Mouse (Mus musculus) kidney, postnatal 0 days (tissue): ENCODE data around the gene Zfp800. TPM values are rescaled to one million over a fixed set of nuclear protein-coding genes. Genes with fewer than 3 reads are reported as not detected.

Source experiments
- ATAC-seq: fragments of 200-750 bp; cut with Nextera tagmentation; replicated peaks from 2 replicates; pipeline ENCODE4 v1.8.0; 2017; ENCODE audit warnings: low read depth, moderate number of reproducible peaks, moderate TSS enrichment, moderate library complexity; ENCODE audit not compliant: low FRiP score
- DNase-seq: peaks from one replicate; pipeline ENCODE4 v3.0.0-alpha.2; 2016; ENCODE audit warnings: low spot score
- H3K27ac ChIP-seq: fragments of 300-500 bp; sonication (generic); 2 replicates; pipeline ENCODE4 v1.5.1; 2014; ENCODE audit warnings: mild to moderate bottlenecking
- H3K27me3 ChIP-seq: fragments of 300-500 bp; sonication (generic); 2 replicates; pipeline ENCODE4 v1.6.1; 2014; ENCODE audit warnings: low read length, mixed read lengths; ENCODE audit not compliant: insufficient read depth
- H3K36me3 ChIP-seq: fragments of 300-500 bp; sonication (generic); 2 replicates; pipeline ENCODE4 v1.6.1; 2014; ENCODE audit warnings: low read length, mixed read lengths; ENCODE audit not compliant: insufficient read depth
- H3K4me1 ChIP-seq: fragments of 300-500 bp; sonication (generic); replicated peaks from 2 replicates; pipeline ENCODE4 v1.6.1; 2014; ENCODE audit warnings: antibody characterized with exemption, low read length, mixed read lengths; ENCODE audit not compliant: insufficient read depth
- H3K4me2 ChIP-seq: fragments of 300-500 bp; sonication (generic); 2 replicates; pipeline ENCODE4 v1.6.1; 2014; ENCODE audit warnings: mild to moderate bottlenecking, low read length, moderate library complexity, mixed read lengths
- H3K4me3 ChIP-seq: fragments of 300-500 bp; sonication (generic); replicated peaks from 2 replicates; pipeline ENCODE4 v1.5.1; 2014; ENCODE audit warnings: low read depth, low read length
- H3K9ac ChIP-seq: fragments of 300-500 bp; sonication (generic); 2 replicates; pipeline ENCODE4 v1.6.1; 2014; ENCODE audit warnings: low read depth, low read length
- H3K9me3 ChIP-seq: fragments of 300-500 bp; sonication (generic); replicated peaks from 2 replicates; pipeline ENCODE4 v1.6.1; 2016; ENCODE audit warnings: low read length, inconsistent platforms, mixed read lengths
- CTCF ChIP-seq: IDR thresholded peaks from 2 replicates; pipeline ENCODE4 v1.5.1; 2016; ENCODE audit warnings: antibody characterized with exemption, low read depth, mild to moderate bottlenecking, moderate library complexity
- WGBS: fragments of 180-500 bp; shearing (Covaris S2); extraction: QIAGEN DNeasy Blood & Tissue Kit; methylation state at CpG from one replicate; pipeline ENCODE4 v1.1.7; 2014; 5-methylcytosine and 5-hydroxymethylcytosine counted together
- polyA plus RNA-seq: library from polyadenylated mRNA; unstranded; fragments of >200 nt; fragmentation: Nextera tagmentation; extraction: Ambion mirVana; gene quantifications from 2 replicates; pipeline ENCODE4 v1.2.1, GENCODE M21; 2015

Gene Zfp800
- polyA plus RNA-seq, 1 experiment from 2014 or later, result 24.4 TPM

- 81% methylated on average over 6 of the region's 6 CpGs for WGBS
- H3K9ac ChIP-seq, result no peak overlapping the region
Observed at GRCm38 (mm10) chr6:28425019-28425418, 27.2 kb upstream of the Zfp800 start.

GRCm38 (mm10) chr6:28423767-28424695 lies 26.2 kb upstream of the Zfp800 start:
- ATAC-seq, result peak; percentile 38

More at GRCm38 (mm10) chr6:28425019-28425418, 27.2 kb upstream of the Zfp800 start:
- no peak overlapping the region for H3K4me2 ChIP-seq
- no peaks in the 10 kb centered on the region for H3K9me3 ChIP-seq
- no peak overlapping the region for H3K27ac ChIP-seq
- no peaks in the 10 kb centered on the region for H3K27me3 ChIP-seq
- DNase-seq, result no peak
- H3K36me3 ChIP-seq, result peaks cover 5% of the 10 kb centered on the region; the same call in 1 of the 2 replicates
- ATAC-seq, result no peak
- no peak overlapping the region for H3K4me3 ChIP-seq
- peaks cover 17% of the 10 kb centered on the region for H3K4me1 ChIP-seq
- no peak for TF ChIP-seq CTCF

GRCm38 (mm10) chr6:28423313-28423712 lies 25.5 kb upstream of the Zfp800 start, which contains the start of gene Arf5:
Gene Arf5, plus strand, starts transcription at chr6:28423560.
- Histone ChIP-seq H3K9me3 (no peaks in the 10 kb centered on the region), H3K9ac (peak within 1 kb of the TSS; percentile 97), H3K36me3 (peaks cover 9% of the 10 kb centered on the region; the same call in 1 of the 2 replicates), H3K4me3 (peak within 1 kb of the TSS; percentile 97), H3K27ac (peak within 1 kb of the TSS; percentile 77), H3K4me2 (peak within 1 kb of the TSS; percentile 78), H3K27me3 (no peaks in the 10 kb centered on the region), H3K4me1 (peaks cover 24% of the 10 kb centered on the region)
- ATAC-seq (peak; percentile 67), DNase-seq (peak; percentile 93)
- WGBS, result under 1% methylated on average over 41 of the region's 42 CpGs
- TF ChIP-seq CTCF, result no peak

More at GRCm38 (mm10) chr6:28423767-28424695, 26.2 kb upstream of the Zfp800 start:
- Histone ChIP-seq H3K9ac (peak overlapping the region; percentile 97), H3K4me3 (peak overlapping the region; percentile 97), H3K36me3 (peaks cover 5% of the 10 kb centered on the region; the same call in 1 of the 2 replicates), H3K4me1 (peaks cover 17% of the 10 kb centered on the region), H3K4me2 (peak overlapping the region; percentile 78), H3K27me3 (no peaks in the 10 kb centered on the region), H3K27ac (peak overlapping the region; percentile 77), H3K9me3 (no peaks in the 10 kb centered on the region)
- DNase-seq, result peak; percentile 68
- 9% methylated on average over 45 of the region's 46 CpGs for WGBS
- peak; percentile 40; the same call in 1 of the 2 replicates for TF ChIP-seq CTCF

GRCm38 (mm10) chr6:28422651-28423290 lies 25.0 kb upstream of the Zfp800 start:
- peaks cover 28% of the 10 kb centered on the region for H3K4me1 ChIP-seq
- no peaks in the 10 kb centered on the region for H3K27me3 ChIP-seq
- H3K9ac ChIP-seq, result no peak overlapping the region
- no peak for DNase-seq
- peak overlapping the region; percentile 77; the same call in 1 of the 2 replicates for H3K27ac ChIP-seq
- no peak for TF ChIP-seq CTCF
- ATAC-seq, result no peak
- 0 out of 2 replicates have a peak overlapping the region, but pooled peaks have one; percentile 97 for H3K4me3 ChIP-seq
- no peaks in the 10 kb centered on the region for H3K9me3 ChIP-seq
- H3K4me2 ChIP-seq, result peak overlapping the region; percentile 78; the same call in 1 of the 2 replicates
- H3K36me3 ChIP-seq, result peaks cover 15% of the 10 kb centered on the region; the same call in 1 of the 2 replicates
- 70% methylated on average over 15 of the region's 15 CpGs for WGBS

- Histone ChIP-seq H3K4me3 (peak overlapping the region; percentile 73), H3K9me3 (no peaks in the 10 kb centered on the region), H3K9ac (peak overlapping the region; percentile 79), H3K36me3 (peaks cover 16% of the 10 kb centered on the region; the same call in 1 of the 2 replicates), H3K27ac (peak overlapping the region; percentile 83), H3K4me1 (peaks cover 28% of the 10 kb centered on the region), H3K27me3 (no peaks in the 10 kb centered on the region), H3K4me2 (peak overlapping the region; percentile 95)
- ATAC-seq, result peak; percentile 93
- peak; percentile 83 for TF ChIP-seq CTCF
- DNase-seq, result peak; percentile 96
- WGBS, result 0% methylated on average over 27 of the region's 27 CpGs
Observed at GRCm38 (mm10) chr6:28421469-28422000, 23.7 kb upstream of the Zfp800 start.
